Mouse (Mus musculus): ENCODE data around the gene Trim39.

- TF ChIP-seq CTCF (IDR thresholded peaks at IDR 0.05; ENCODE audit: borderline replicate concordance, insufficient read depth, low read depth, low read length): no peak
- no peak for TF ChIP-seq POLR2A (IDR thresholded peaks at IDR 0.05; ENCODE audit: borderline replicate concordance, insufficient read depth, low read length)
Observed at GRCm38 (mm10) chr17:36273796-36274195, 1.7 kb upstream of the Trim39 start.

Data from cerebellum, adult 2 months (tissue).